Mouse (Mus musculus): ENCODE data around the gene Micu1.

- TF ChIP-seq CTCF (IDR thresholded peaks at IDR 0.05; ENCODE audit: low read depth, low read length) (no peak), POLR2A (IDR thresholded peaks at IDR 0.05; ENCODE audit: borderline replicate concordance, low read depth, low read length) (no peak)
Measured at GRCm38 (mm10) chr10:59781205-59781931, 79.1 kb downstream of the Micu1 start.

Measured in bone marrow macrophage, adult 2 months (primary cell).